Mouse (Mus musculus) layer of hippocampus, postnatal 10 days (tissue): ENCODE measurements around the gene Pgm2. TPM values are rescaled to one million over a fixed set of nuclear protein-coding genes. Genes with fewer than 3 reads are reported as not detected.

Experiments used
- DNase-seq, 2 experiments: peaks; one replicate each; pipeline ENCODE4 v3.0.0; 2021; ENCODE audit warnings: low spot score in 2 of 2
- long read RNA-seq: library from polyadenylated mRNA; stranded (forward); transcript quantifications from one replicate; pipeline ENCODE4 v2.0.0, GENCODE M21; 2023
- total RNA-seq, 2 experiments: library from RNA; stranded (reverse); gene quantifications; 2 replicates each; pipeline ENCODE4 v1.2.3; 2021

Gene Pgm2
- total RNA-seq: 10 to 100 TPM; 13.4 to 15.9 TPM
- long read RNA-seq, transcript Pgm2-201 (14 exons, 2,369 nt): major isoform, 20 of 24 reads
- long read RNA-seq, partial matches to known transcripts: 0 of 24 reads
- long read RNA-seq, other reads (novel, unspliced or antisense): 4 of 24 reads

GRCm38 (mm10) chr5:64092748-64093292 lies at the start of gene Pgm2:
Gene Pgm2, plus strand, starts transcription at chr5:64092950.
- peak; percentile 70 to 82 for DNase-seq

- no peak for DNase-seq
Measured at GRCm38 (mm10) chr5:64043694-64044453, 48.9 kb upstream of the Pgm2 start.

GRCm38 (mm10) chr5:64044790-64045189 lies 48.0 kb upstream of the Pgm2 start:
- DNase-seq: no peak

- DNase-seq: peak; percentile 28 to 47
Measured at GRCm38 (mm10) chr5:64045502-64045901, 47.2 kb upstream of the Pgm2 start.

GRCm38 (mm10) chr5:64046995-64047394 lies 45.8 kb upstream of the Pgm2 start:
- DNase-seq: no peak

GRCm38 (mm10) chr5:64047921-64048320 lies 44.8 kb upstream of the Pgm2 start:
- DNase-seq: no peak

- DNase-seq: no peak
Measured at GRCm38 (mm10) chr5:64048605-64049004, 44.1 kb upstream of the Pgm2 start.

- DNase-seq: no peak
Measured at GRCm38 (mm10) chr5:64049256-64049655, 43.5 kb upstream of the Pgm2 start.

- DNase-seq: no peak
Measured at GRCm38 (mm10) chr5:64053010-64053409, 39.7 kb upstream of the Pgm2 start.

GRCm38 (mm10) chr5:64056210-64056609 lies 36.5 kb upstream of the Pgm2 start:
- DNase-seq: no peak

- no peak for DNase-seq
Measured at GRCm38 (mm10) chr5:64060881-64061280, 31.9 kb upstream of the Pgm2 start.

- no peak for DNase-seq
Measured at GRCm38 (mm10) chr5:64061643-64062042, 31.1 kb upstream of the Pgm2 start.

- DNase-seq: no peak
Measured at GRCm38 (mm10) chr5:64062882-64063621, 29.7 kb upstream of the Pgm2 start.

GRCm38 (mm10) chr5:64063622-64064355 lies 29.0 kb upstream of the Pgm2 start:
- DNase-seq: no peak

- no peak for DNase-seq
Measured at GRCm38 (mm10) chr5:64064401-64064800, 28.3 kb upstream of the Pgm2 start.

- DNase-seq: no peak
Measured at GRCm38 (mm10) chr5:64065497-64066046, 27.2 kb upstream of the Pgm2 start.

- no peak for DNase-seq
Measured at GRCm38 (mm10) chr5:64066159-64066558, 26.6 kb upstream of the Pgm2 start.

GRCm38 (mm10) chr5:64067576-64067975 lies 25.2 kb upstream of the Pgm2 start:
- no peak for DNase-seq

GRCm38 (mm10) chr5:64070081-64070673 lies 22.6 kb upstream of the Pgm2 start:
- DNase-seq: peak; percentile 55 to 58

- DNase-seq: no peak
Measured at GRCm38 (mm10) chr5:64070742-64071476, 21.8 kb upstream of the Pgm2 start.
